Mouse (Mus musculus): Measurements from ENCODE around the gene Afm.
A peak's percentile ranks its signal among the peaks of the same experiment; 100 is the strongest.

The Afm gene

GRCm38 (mm10) chr5:90551191-90551590 lies 32.5 kb downstream of the Afm start:
- no peak for DNase-seq (ENCODE audit: low read depth, low spot score)

GRCm38 (mm10) chr5:90556052-90556451 lies 37.3 kb downstream of the Afm start:
- no peak for DNase-seq (ENCODE audit: low read depth, low spot score)

GRCm38 (mm10) chr5:90560743-90561142 lies 42.0 kb downstream of the Afm start, which contains the start of gene 5830473C10Rik:
Gene 5830473C10Rik (plus strand): TSS chr5:90561107.
- no peak for DNase-seq (ENCODE audit: low read depth, low spot score)

- no peak for DNase-seq (ENCODE audit: low read depth, low spot score)
Observed at GRCm38 (mm10) chr5:90561721-90562275, 43.1 kb downstream of the Afm start.

- DNase-seq (ENCODE audit: low read depth, low spot score): no peak
Observed at GRCm38 (mm10) chr5:90562880-90563279, 44.1 kb downstream of the Afm start.

- no peak for DNase-seq (ENCODE audit: low read depth, low spot score)
Observed at GRCm38 (mm10) chr5:90564161-90564560, 45.4 kb downstream of the Afm start.

- no peak for DNase-seq (ENCODE audit: low read depth, low spot score)
Observed at GRCm38 (mm10) chr5:90565205-90565604, 46.5 kb downstream of the Afm start.

- DNase-seq (ENCODE audit: low read depth, low spot score): no peak
Observed at GRCm38 (mm10) chr5:90567788-90568187, 49.1 kb downstream of the Afm start.

- peak; percentile 17 for DNase-seq (ENCODE audit: low read depth, low spot score)
Observed at GRCm38 (mm10) chr5:90568338-90568737, 49.6 kb downstream of the Afm start.

- no peak for DNase-seq (ENCODE audit: low read depth, low spot score)
Observed at GRCm38 (mm10) chr5:90571216-90571615, 52.5 kb downstream of the Afm start.

GRCm38 (mm10) chr5:90577751-90578150 lies 59.0 kb downstream of the Afm start:
- DNase-seq (ENCODE audit: low read depth, low spot score): no peak

GRCm38 (mm10) chr5:90579556-90579955 lies 60.8 kb downstream of the Afm start:
- no peak for DNase-seq (ENCODE audit: low read depth, low spot score)

- no peak for DNase-seq (ENCODE audit: low read depth, low spot score)
Observed at GRCm38 (mm10) chr5:90582179-90582578, 63.4 kb downstream of the Afm start.

- DNase-seq (ENCODE audit: low read depth, low spot score): no peak
Observed at GRCm38 (mm10) chr5:90584799-90585198, 66.1 kb downstream of the Afm start.

- no peak for DNase-seq (ENCODE audit: low read depth, low spot score)
Observed at GRCm38 (mm10) chr5:90586511-90586910, 67.8 kb downstream of the Afm start.

- DNase-seq (ENCODE audit: low read depth, low spot score): no peak
Observed at GRCm38 (mm10) chr5:90588104-90588503, 69.4 kb downstream of the Afm start.

GRCm38 (mm10) chr5:90588708-90589595 lies 70.2 kb downstream of the Afm start:
- peak; percentile 92 for DNase-seq (ENCODE audit: low read depth, low spot score)

- DNase-seq (ENCODE audit: low read depth, low spot score): no peak
Observed at GRCm38 (mm10) chr5:90590676-90591075, 71.9 kb downstream of the Afm start.

- peak; percentile 64 for DNase-seq (ENCODE audit: low read depth, low spot score)
Observed at GRCm38 (mm10) chr5:90591936-90592335, 73.2 kb downstream of the Afm start.

GRCm38 (mm10) chr5:90594945-90595344 lies 76.2 kb downstream of the Afm start:
- no peak for DNase-seq (ENCODE audit: low read depth, low spot score)

- no peak for DNase-seq (ENCODE audit: low read depth, low spot score)
Observed at GRCm38 (mm10) chr5:90596155-90596554, 77.4 kb downstream of the Afm start.

GRCm38 (mm10) chr5:90601469-90601868 lies 82.7 kb downstream of the Afm start:
- DNase-seq (ENCODE audit: low read depth, low spot score): peak; percentile 85

Data from 3T3-L1 (cell line).